Mouse (Mus musculus): Measurements from ENCODE around the gene Cdh5.

GRCm38 (mm10) chr8:104134521-104134920 is 33.1 kb downstream of the Cdh5 start:
- TF ChIP-seq CTCF (IDR thresholded peaks at IDR 0.05; ENCODE audit: low read depth, low read length), result no peak
- no peak for TF ChIP-seq POLR2A (IDR thresholded peaks at IDR 0.05; ENCODE audit: extremely low read depth, insufficient read depth, low read length)
